Mouse (Mus musculus) gastrocnemius, postnatal 10 days (tissue): ENCODE measurements around the gene Gm6169. TPM values are rescaled to one million over a fixed set of nuclear protein-coding genes. Genes with fewer than 3 reads are reported as not detected.
"Not testable (repeated sequence)": the region's sequence is repeated elsewhere in the genome, so short reads cannot be mapped to it uniquely, and the experiment has no call there.

Experiments used
- DNase-seq: peaks from one replicate; pipeline ENCODE4 v3.0.0; 2021; ENCODE audit warnings: mixed read lengths
- long read RNA-seq, 2 experiments: library from polyadenylated mRNA; stranded (forward); transcript quantifications; one replicate each; pipeline ENCODE4 v2.0.0; 2021
- total RNA-seq, 2 experiments: library from RNA; stranded (reverse); gene quantifications; 2 replicates each; pipeline ENCODE4 v1.2.3; 2021

Gene Gm6169
- total RNA-seq, result 10 to 100 TPM in 1 of 2 experiments, under 1 TPM in 1; 0.52 to 13.3 TPM
- long read RNA-seq, experiment 1, partial matches to known transcripts, result 0 of 3 reads
- long read RNA-seq, experiment 1, other reads (novel, unspliced or antisense), result 0 of 3 reads
- long read RNA-seq, experiment 2, result 0 reads

DNA sequence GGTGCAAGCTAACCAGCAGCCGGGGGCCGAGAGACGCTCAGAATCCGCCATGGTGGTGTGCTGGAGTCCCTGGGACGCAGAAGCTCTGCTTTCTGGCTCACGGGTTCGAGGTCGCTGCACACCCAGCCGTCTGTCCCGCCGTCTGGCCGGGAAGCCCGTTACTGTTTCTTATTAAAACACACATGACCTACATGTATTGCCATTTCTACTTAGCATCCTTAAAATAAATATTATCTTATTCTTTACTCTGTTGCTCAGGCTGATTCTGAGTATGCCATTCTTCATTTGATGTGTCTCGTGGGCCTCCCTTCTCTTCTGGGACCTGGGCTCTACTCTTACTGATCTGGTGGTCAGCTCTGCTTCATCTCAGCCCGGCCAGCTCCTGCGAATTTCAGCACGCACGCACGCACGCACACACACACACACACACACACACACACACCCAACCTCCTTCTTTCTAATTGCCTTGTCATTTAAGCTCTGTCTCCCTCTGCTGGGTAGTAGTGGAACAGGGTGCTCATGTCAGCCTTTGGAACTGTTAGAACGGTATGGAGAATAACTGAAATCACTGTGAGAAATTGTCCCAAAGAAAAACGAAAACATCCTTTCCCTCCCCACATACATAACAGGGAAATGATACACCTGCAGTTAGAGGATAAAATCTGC is at the start of gene Gm6169:
Gm6169 (minus strand) TSS at position 51 of the 666 bp plus-strand sequence.
- DNase-seq, result peak; percentile 14

DNA sequence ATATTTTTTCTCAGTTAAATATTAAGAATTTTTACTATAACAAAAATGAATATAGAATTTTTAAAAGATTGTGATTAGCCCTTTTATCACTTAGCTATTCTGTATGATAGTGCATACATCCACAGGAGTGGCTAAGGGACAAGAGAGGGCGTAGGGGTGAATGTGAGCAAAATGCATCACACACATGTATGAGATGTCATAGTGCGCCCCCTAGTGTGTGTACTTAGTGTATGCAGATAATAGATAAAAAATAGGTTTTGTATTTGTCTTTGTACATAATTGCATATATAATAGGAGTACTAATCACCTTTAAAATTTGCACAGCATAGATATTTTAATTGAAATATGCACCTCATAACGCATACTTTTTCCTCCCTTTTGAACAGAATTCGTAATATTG is 46.8 kb upstream of the Gm6169 start:
- peak; percentile 39 for DNase-seq

DNA sequence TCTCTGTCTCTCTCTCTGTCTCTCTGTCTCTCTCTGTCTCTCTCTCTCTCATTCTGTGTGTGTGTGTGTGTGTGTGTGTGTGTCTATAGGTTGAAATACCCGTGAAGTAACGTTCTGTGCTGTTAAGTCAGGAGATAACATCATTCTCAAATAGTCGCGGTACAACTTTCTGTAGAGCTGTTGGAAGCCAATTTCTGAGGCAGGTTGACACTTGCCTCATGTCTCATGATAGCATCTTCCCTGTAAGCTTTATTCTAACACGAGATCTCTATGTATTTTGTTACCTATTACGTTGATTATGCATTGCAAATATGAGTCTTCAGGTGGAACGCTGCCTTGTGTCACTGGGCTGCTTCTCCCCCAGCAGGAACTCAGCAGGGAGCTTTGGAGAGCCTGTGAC is 43.3 kb upstream of the Gm6169 start:
- DNase-seq, result no peak

DNA sequence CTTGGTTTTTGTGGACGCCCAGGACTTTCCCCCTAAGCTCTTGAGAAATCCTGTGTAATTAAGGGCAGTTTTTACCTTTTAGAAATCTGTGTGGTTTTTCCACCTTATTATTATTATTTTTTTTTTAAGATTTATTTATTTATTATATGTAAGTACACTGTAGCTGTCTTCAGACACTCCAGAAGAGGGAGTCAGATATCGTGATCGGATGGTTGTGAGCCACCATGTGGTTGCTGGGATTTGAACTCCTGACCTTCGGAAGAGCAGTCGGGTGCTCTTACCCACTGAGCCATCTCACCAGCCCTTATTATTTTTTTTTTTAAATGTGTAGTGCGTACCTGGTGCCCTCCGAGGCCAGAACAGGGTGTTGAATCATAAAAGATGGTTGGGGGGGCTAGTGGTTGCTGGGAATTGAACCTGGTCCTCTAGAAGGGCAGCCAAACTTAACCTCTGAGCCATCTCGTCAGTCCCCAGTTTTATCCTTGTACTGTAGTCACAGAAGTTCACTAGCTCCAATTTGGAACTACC is 39.4 kb upstream of the Gm6169 start:
- not testable (repeated sequence) for DNase-seq

DNA sequence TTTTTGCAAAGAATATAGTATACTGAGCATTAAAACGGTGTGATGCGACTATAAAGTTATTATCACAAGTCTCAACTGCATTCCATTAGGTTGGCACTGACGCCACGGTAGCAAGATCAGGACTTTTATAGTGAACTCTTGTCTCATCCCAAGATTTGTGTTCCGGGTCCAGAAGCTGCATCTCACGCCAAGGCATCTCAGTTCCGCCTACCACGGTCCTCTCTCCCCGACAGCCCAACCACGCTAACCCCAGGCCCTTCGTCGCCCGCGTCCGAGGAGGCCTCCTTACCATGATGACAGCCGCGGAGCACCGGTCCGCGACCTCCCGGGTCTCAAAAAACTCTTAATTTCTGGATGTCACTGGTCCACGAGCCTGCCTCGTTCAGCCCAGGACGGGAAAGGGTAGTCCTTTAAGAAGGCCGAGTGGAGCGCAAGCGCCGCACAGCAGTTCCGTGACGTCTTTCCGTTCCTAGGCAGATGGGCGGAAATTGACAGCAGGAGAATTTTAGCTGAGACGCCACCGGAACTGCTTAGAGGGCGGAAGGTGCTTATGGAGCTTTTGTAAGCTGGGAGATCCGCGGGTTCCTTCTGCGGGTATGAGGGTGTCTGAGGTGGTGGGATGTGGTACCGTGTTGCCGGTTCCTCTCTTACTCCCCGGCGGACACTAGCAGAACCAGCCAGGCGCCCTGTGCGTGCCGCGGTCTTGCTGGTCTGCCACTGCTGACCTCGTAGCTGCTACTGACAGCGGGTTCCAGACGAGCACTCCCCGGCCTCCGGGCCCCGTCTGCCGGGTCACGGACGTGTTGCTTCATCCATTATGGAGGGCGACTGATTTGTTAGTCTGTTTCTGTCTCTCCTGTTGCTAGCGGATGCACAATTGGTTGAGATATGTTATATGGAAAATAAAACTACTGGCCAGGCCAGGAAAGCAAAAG is 38.7 kb upstream of the Gm6169 start, which contains the start of the genes Gfm2 and Nsa2:
Gfm2 (plus strand) TSS at position 472 of the 935 bp plus-strand sequence.
Nsa2 (minus strand) TSS at position 472 of the 935 bp plus-strand sequence.
- peak; percentile 76 for DNase-seq

DNA sequence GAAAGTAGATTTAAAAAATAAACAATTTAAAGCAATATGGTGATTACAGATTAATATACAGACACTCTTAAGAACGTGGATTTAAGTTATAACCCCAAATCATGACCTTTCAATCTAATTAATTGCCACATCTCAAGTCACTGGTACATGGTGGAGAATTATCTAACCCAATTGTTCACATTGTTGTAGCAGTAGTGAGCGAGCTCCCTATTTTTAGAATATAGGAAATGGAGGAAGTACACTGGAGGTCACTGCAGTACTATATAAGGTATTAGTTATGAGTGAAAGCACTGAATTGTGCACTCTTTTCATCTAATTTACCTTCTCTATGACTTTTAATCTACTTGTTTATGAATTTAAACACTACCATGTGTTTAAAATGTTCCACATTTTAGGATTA is 31.4 kb upstream of the Gm6169 start:
- not testable (repeated sequence) for DNase-seq

DNA sequence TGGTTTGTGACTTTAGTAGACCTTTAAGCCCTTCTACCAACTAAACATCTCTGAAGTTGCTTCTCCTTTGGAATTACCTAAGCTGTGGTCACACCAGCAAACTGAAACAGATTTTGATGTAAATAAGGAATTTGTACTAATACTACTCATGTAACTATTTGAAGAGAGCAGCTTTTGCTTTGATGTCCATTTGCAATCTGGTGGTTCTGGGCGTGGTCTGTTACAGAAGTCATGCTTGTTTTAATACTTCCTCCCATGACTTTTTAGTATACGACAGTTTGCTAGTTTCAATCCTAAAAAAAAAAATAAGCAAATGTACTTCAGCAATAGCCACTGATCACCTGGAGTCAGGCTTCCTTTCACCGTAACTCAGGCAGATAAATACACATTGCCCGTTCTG is 30.6 kb upstream of the Gm6169 start:
- DNase-seq, result not testable (repeated sequence)

DNA sequence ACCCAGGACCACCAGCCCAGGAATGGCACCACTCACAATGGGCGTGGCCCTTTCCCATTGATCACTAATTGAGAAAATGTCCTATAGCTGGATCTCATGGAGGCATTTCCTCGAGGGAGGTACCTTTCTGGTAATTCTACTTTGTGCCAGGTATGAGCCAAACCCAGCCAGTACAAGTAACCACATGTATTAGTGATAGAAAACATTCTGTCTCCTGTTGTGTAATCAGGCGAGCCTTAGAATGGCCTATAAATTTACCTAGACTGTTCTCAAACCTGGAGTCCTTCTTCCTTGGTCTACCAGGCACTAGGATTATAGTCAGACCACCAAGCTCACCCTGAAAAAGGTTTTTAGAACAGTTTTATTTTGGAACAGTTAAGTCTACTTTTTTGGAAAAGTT is 22.3 kb upstream of the Gm6169 start:
- DNase-seq, result no peak

DNA sequence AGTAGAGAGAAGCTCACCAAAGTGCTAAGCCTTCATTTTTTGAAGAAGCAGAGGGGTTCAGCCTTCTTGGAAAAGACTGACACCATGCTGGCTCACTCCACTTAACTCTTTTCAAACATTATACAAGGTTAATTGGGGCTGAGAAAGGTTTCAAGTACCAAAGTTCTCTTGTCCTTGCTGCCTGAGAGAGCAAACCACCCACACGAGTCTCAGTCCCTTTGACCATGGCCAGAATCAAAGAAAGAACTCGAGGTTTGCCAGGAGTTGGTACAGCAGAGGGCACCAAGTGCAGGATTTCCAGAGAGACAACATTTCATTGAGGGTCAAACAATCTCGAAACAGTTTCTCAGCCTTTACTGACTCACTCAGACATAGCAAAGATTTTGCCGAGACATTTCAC is 10.0 kb upstream of the Gm6169 start:
- no peak for DNase-seq

DNA sequence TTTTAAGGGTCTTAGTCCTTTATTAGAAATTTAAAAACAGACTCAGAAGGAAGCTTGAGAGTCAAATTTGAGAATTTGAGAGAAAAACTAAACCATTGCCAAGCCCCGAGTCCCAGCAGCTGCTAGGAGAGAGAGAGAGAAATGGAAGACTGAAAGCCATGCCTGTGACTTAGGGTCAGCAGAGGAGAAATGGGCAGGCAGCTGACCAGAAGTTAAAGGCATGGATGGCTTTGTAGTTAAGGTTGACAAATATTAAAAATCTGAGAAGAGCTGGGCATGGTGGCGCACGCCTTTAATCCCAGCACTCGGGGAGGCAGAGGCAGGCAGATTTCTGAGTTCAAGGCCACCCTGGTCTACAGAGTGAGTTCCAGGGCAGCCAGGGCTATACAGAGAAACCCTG is 8.7 kb upstream of the Gm6169 start:
- not testable (repeated sequence) for DNase-seq

DNA sequence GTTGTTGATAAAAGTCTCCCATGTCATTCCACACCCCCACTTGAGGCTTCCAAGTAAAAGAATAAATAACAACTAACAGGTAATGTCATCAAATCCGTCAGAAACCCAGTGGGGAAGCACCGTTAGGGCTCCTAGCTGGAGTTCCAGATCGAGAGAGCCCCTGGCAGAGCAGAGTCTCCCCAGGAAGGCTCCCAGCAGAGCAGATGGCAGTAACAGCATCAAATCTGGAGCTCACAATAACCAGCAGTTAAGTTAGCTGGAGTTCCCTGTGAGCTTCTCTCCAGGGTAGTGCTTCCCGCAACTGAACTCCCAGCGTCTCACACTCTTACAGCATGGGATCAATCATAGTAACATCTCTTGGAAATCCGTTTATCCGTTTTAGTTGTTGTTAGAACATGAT is 6.0 kb upstream of the Gm6169 start:
- no peak for DNase-seq

DNA sequence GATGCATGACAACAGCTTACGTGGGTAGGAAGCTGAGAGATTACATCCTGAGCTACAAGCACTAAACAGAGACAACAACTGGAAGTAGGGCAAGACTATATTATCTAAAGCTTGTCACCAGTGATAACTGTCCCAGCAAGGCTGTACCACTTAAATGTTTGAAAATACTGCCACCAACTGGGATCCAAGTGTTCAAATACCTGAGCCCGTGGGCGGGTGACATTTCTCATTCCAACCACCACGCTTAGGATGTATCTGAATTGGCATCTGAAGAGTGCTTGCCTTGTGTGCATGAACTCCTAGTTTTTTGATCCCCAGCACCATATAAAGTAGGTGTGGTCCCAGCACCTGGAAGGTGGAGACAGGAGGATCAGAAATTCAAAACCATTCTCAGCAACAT is 3.3 kb downstream of the Gm6169 start:
- no peak for DNase-seq

DNA sequence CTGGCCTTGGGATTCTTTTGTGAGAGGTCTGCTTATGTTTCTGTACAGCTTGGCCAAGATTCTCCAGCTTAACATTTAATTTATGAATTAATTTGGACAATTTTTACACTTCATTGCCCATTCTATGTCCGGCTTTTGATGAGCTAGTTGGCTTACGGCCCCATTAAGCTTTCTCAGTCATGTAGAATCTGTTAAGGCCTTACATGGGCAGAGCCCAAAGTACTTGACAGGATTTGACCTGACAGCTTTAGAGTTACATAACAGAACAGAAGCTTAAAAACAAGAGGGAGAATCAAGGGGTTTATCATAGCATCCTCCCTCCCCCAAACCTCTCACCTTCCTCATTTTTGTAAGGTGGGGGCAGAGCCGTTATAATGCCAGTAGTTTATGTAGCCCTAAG is 10.9 kb downstream of the Gm6169 start:
- no peak for DNase-seq

DNA sequence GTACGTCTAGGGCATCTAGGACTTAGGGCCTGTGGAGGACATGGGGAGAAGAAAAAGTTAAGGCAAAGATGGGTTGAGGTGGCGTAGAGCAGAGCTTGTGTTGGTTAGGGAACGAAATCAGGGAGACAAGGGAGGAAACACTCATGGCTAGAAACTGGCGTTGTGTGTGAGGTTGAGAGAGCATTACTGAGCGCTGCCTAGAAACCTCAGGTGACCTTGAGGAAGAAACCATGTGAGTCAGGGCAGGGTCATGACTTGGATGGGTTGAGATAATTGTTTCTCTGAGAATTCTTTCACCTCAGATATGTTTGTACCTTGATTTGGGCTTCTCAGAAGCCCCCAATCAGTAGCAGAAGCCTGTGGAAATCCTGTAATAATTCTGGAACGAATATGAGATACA is 11.6 kb downstream of the Gm6169 start:
- no peak for DNase-seq

DNA sequence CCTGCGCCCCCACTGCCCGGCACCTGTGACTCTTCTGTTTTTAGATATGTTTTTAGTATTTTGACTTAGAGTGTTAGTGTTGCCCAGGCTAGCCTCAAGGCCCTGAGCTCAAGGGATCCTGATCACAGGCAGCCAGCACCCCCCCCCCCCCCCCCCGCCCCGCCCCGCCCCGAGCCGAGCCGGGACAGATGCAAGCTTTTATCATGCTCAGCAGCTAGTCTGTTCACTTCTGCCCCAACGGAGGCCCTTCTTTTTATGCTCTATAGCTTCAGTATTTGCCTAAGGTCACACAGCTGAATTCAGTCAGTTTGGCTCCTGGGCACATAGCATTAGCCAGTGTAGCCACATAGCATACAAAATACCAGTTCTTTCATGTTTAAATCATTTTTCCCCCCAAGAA is 12.7 kb downstream of the Gm6169 start:
- no peak for DNase-seq

DNA sequence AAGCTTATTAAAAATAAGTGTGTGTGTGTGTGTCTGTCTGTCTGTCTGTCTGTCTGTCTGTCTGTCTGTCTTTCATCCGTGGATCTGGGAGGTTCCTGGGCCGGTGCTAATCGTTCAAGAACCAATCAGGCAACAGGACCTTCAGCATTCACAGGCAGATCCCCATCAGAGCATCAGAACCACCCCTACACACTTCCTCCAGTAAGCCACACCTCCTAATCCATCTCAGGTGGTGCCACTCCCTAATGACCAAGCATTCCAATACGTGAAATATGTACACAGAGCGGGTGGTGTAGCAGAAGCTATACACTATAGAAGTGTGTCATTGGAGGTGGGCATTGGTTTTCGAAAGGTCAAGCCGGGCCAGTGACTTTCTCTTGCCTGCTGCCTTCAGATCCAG is 16.6 kb downstream of the Gm6169 start:
- no peak for DNase-seq

DNA sequence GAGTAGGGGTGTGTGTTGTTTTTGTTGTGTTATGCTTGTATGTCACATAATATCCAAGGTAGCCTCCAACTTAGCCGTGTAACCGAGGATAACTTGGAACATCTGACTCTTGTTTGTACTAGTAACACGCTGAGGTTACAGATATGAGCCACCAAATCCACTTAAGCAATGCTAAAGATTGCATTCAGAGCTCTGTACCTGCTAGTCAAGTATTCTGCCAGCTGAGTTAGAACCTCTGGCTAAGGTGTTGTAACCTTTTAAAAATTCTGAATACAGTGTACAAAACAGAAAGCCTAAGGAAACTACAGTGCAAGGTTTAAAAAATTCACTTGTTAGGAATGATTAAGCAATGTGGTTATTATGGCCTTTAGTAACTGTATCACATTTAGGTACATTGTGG is 18.4 kb downstream of the Gm6169 start:
- no peak for DNase-seq

DNA sequence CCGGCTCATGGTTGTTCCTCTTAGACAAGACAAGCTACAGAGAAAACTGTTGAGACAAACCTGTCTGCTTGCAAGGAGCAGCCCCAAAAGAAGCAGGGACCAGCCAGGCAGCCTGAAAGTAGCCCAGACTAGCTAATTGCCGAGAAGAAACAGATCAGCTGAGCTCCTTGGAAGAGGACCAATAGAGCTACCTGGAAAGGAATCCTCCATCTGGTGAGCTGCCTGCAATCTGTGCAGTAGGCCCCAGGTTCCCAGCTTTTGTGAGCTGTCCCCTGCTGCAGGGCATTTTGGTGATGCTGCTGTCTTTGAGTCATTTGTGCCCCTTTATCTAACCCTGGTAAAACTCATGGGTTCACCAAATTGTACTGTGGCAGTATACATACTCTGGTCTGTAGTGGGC is 18.8 kb downstream of the Gm6169 start:
- DNase-seq, result no peak

DNA sequence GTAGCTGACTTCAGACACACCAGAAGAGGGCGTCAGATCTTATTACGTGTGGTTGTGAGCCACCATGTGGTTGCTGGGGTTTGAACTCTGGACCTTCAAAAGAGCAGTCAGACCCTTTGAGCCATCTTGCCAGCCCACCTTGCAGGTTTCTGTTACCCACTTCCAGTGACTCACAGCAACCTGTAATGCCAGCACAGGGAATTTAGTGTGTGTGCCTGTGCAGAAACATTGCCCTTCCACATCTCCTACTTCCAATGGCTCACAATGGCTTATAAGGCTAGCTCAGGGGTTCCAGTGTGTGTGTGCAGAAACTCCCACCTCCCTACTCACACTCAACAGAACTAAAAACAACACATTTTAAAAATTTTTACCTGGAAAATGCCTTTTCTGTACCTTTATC is 21.5 kb downstream of the Gm6169 start:
- DNase-seq, result no peak

DNA sequence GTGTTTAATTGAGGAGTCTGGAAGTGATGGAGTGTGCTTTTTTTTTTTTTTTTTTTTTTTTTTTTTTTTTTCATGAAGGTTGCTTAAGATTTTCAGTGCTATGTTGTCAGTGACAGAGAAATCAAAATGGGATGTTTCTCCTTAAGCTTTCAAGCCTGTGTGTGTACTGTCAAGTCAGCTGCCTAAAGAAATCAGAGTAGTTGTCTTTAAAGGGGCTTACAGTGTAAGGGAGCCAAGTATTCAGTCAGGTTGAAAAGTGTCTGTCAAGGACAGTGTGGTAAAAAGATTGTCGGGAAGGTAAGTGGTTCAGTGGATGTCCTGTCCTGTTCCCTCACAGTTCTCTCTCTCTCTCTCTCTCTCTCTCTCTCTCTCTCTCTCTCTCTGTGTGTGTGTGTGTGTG is 25.5 kb downstream of the Gm6169 start:
- no peak for DNase-seq

DNA sequence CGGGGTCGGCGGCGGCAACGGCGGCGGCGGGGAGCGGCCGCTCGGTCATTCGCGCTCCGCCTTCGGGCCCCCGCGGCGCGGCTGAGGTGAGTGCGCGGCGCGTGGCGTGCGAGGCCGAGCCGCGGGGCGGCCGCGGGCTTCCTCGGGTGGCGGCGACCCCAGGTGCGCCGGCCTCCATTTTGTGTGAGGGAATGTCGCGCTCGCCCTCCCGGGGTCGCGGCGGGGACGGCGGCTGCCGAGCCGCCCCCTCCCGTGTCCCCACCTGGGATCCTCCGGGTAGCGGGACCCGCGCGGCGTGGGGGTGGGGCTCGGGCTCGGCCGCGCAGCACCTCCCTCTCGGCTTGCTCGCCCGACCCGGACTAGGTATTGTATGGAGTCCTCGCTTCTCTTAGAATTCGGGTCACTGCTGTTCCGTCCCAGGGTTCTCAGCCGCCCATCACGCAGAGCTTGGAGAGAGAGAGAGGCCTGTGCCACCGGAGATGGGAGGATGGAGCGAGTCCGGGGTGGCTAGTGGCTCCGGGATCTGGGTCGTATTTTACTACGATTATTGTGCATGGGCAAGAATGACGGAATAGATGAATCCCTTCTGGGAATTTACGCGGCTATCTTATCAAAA is 27.3 kb downstream of the Gm6169 start:
- peak; percentile 5 for DNase-seq

DNA sequence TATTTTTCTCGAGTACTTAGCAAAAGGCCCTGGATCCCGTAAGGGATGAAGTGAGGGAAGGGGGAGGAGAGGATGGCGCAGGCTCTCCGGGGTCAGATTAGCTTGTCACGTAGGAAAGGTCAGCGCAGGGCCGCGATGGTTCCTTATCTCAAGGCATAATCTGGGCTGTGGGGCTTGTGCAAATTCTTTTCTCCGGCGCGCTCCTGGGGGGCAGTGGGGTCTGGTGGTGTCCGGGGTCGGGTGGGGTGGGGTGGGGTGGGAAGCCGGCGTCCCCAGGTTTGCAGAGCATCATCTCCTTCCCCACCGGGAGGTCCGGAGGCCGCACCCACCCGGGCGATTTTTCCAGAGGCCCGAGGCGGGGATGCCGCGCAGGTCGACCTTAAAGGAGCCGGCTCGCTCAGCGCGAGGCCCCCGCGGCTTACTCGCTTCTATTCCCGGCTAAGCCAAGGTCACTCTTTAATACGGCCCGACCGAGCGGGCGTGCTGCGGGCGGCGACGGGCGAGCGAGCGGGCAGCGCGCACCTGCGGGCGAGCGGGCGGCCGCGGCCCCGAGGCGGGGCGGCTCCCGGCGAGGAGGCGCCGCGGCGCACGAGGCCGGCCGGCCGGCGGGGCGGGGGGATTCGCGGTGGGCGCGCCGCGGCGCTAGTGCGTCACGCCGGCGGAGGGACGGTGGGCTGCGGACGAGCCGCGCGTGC is 28.0 kb downstream of the Gm6169 start:
- DNase-seq, result no peak
